Mouse (Mus musculus) embryo, embryonic 11.5 days (tissue): ENCODE measurements around the gene Gm10097.

ENCODE experiments used
- DNase-seq: peaks from one replicate; pipeline ENCODE4 v3.0.0-alpha.2; 2012; ENCODE audit warnings: low read depth, low spot score

Gm10097 gene

GRCm38 (mm10) chr10:5083716-5084115 is 14.7 kb downstream of the Gm10097 start:
- no peak for DNase-seq

DNA sequence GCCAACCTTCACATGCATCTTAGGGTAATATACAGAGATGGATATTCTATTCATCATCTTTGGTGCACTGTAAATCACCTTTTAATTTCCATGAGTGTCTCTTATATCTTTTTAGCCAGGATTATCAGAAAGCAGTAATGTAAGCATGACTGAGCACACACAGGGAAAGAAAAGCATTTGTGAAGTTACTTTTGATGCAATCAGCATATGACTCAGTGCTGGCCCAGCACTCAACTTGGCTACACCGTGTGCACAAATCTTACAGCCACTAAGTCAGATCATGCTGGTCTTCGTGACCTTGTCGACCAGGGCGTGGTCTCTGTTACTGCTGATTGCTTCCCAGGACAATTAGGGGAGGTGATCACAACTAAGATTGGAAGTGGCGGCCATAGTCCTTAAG is 16.8 kb downstream of the Gm10097 start:
- DNase-seq: no peak

GRCm38 (mm10) chr10:5086329-5086728 is 17.3 kb downstream of the Gm10097 start:
- DNase-seq: no peak

- no peak for DNase-seq
Observed at GRCm38 (mm10) chr10:5087336-5087735, 18.3 kb downstream of the Gm10097 start.

DNA sequence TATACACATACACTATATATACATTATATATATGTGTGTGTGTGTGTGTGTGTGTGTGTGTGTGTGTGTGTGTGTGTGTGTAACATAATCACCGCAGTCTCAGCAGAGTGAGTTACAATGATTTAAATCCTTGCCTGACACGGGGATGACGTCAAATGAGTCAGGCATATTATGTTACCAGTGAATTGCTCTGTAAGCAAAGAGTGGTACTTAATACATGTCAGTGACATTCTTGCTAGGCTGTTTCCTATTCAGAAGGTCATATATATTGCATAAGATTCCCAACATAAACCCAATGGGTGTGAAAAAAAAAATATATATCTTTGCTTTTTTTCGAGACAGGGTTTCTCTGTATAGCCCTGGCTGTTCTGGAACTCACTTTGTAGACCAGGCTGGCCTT is 20.1 kb downstream of the Gm10097 start:
- DNase-seq: no peak

- DNase-seq: no peak
Observed at GRCm38 (mm10) chr10:5096996-5097753, 28.2 kb downstream of the Gm10097 start.

DNA sequence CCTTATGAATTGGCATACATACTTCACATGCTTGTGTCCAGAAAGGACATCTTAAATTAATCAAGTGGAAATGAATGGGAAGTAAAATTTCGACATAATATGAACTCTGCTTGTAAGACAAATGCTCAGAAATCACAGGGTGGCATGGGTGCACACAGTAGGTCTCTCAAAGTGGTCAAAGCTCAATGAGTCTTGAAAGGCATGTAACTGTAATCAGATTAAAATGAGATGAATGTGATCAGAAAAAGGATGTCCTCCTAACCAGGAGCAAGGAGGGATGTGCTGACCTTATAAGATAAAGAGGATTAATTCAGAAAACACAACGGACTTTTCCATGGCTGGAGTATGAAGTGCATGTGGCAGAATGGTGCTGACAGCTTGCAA is 28.8 kb downstream of the Gm10097 start:
- DNase-seq: no peak

DNA sequence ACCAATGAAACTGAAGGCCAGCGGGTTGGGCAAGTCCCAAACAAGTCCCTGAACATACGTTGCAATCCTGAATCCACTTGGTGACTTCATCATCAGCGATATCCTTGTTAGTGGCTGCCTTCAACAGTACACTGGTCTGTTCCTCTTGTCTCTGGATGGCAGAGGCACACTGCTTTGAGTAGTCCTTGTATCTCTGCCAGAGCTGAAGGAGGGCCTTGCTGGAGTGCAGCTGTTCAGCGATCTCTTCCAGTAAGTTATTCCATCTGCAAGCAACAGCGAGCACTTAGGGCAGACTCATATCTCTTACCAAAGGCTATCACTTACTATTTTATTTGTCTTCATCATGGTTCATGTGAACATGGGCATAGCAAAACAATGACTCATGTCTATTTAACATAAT is 41.8 kb downstream of the Gm10097 start:
- DNase-seq: no peak

- no peak for DNase-seq
Observed at GRCm38 (mm10) chr10:5116155-5116554, 47.2 kb downstream of the Gm10097 start.

- DNase-seq: no peak
Observed at GRCm38 (mm10) chr10:5116720-5117119, 47.7 kb downstream of the Gm10097 start.
